Mouse (Mus musculus) megakaryocyte, adult 5-6 weeks (primary cell): ENCODE results near the gene Pigf. TPM values are rescaled to one million over a fixed set of nuclear protein-coding genes. Genes with fewer than 3 reads are reported as not detected.
A peak's percentile ranks its signal among the peaks of the same experiment; 100 is the strongest.

Source experiments
- ATAC-seq: 2 replicates; pipeline ENCODE4 v1.8.0; 2016; ENCODE audit warnings: mild to moderate bottlenecking, inconsistent platforms; ENCODE audit not compliant: poor library complexity, severe bottlenecking
- total RNA-seq, 2 experiments: library from RNA; stranded (forward) in 1 of 2; stranded (reverse) in 1 of 2; fragments of 153-499, 151-499 nt in 1 of 2; fragments of 221-1000, 200-1000 nt in 1 of 2; gene quantifications; 2 replicates each; pipeline versions ENCODE4 v1.2.3 to v1.2.4; 2015 to 2017

The Pigf gene
- total RNA-seq, 2 experiments from 2014 or later, result 21.6 to 32.1 TPM

- peak; percentile 88 for ATAC-seq
These were observed 11.2 kb upstream of the Pigf start for GRCm38 (mm10) chr17:87036141-87037073.

- no peak for ATAC-seq
These were observed 539 bp downstream of the Pigf start for GRCm38 (mm10) chr17:87024491-87025242.

- ATAC-seq, result no peak
These were observed 5.5 kb downstream of the Pigf start for GRCm38 (mm10) chr17:87019692-87020091.

GRCm38 (mm10) chr17:87011301-87012019 lies 13.7 kb downstream of the Pigf start:
- ATAC-seq, result no peak

GRCm38 (mm10) chr17:87008950-87009349 lies 16.3 kb downstream of the Pigf start:
- ATAC-seq, result no peak

GRCm38 (mm10) chr17:86997323-86997722 lies 27.9 kb downstream of the Pigf start:
- ATAC-seq, result no peak

GRCm38 (mm10) chr17:86991306-86991705 lies 33.9 kb downstream of the Pigf start:
- no peak for ATAC-seq

- no peak for ATAC-seq
These were observed 36.5 kb downstream of the Pigf start for GRCm38 (mm10) chr17:86988601-86989184.

GRCm38 (mm10) chr17:86988161-86988560 lies 37.0 kb downstream of the Pigf start:
- ATAC-seq, result no peak

- 0 out of 2 replicates have a peak, but pooled peaks have one; percentile 41 for ATAC-seq
These were observed 38.6 kb downstream of the Pigf start for GRCm38 (mm10) chr17:86986449-86987138.

GRCm38 (mm10) chr17:86982497-86982896 lies 42.7 kb downstream of the Pigf start:
- ATAC-seq, result no peak

- no peak for ATAC-seq
These were observed 43.5 kb downstream of the Pigf start for GRCm38 (mm10) chr17:86981701-86982100.

- ATAC-seq, result no peak
These were observed 44.0 kb downstream of the Pigf start for GRCm38 (mm10) chr17:86981205-86981604.

GRCm38 (mm10) chr17:86978496-86978895 lies 46.7 kb downstream of the Pigf start:
- ATAC-seq, result peak; percentile 81

GRCm38 (mm10) chr17:86976387-86976786 lies 48.8 kb downstream of the Pigf start:
- no peak for ATAC-seq

- ATAC-seq, result peak; percentile 17; the same call in 1 of the 2 replicates
These were observed 52.1 kb downstream of the Pigf start for GRCm38 (mm10) chr17:86973097-86973496.

- peak; percentile 31 for ATAC-seq
These were observed 53.3 kb downstream of the Pigf start for GRCm38 (mm10) chr17:86971860-86972259.

- peak; percentile 20 for ATAC-seq
These were observed 54.2 kb downstream of the Pigf start for GRCm38 (mm10) chr17:86971036-86971435.

- no peak for ATAC-seq
These were observed 55.0 kb downstream of the Pigf start for GRCm38 (mm10) chr17:86970026-86970750.
